Mouse (Mus musculus): Measurements from ENCODE around the gene Zfp750. TPM values are rescaled to one million over a fixed set of nuclear protein-coding genes. Genes with fewer than 3 reads are reported as not detected.

Zfp750 gene
- 2.3 and 2.4 TPM in 2 replicates for polyA plus RNA-seq (2012; rRNA removed)

DNA sequence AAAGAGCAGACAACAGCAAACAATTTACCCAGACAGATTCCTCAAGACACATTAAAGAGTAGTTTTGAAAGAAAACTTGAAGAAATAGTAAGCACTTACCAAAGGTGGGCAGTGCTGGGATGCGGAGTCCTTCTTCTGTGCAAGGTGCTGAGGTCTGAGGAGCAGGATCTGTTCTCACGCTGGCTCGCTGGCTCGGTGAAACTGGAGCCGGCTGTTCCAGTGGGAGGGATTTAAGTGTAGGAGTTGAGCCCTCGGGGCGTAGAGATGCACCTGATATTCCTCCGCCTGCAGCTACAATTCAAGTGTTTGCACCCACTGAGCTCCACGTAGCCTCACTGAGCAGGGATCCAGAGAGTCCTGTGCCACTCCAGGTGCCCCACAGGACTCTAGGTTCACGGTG, at the start of gene Zfp750:
Gene Zfp750, minus strand, starts transcription at position 203 of the 400 bp plus-strand sequence.
- Histone ChIP-seq H3K4me3 (ENCODE audit: control insufficient read depth, insufficient read depth, low read length) (no peak within 1 kb of the TSS), H3K36me3 (ENCODE audit: control insufficient read depth, insufficient read depth, low read length) (no peaks in the 10 kb centered on the region), H3K27ac (ENCODE audit: control insufficient read depth, insufficient read depth, low read length) (no peak within 1 kb of the TSS), H3K27me3 (ENCODE audit: control insufficient read depth, insufficient read depth, low read length) (no peaks in the 10 kb centered on the region), H3K4me1 (replicated peaks; ENCODE audit: control insufficient read depth, insufficient read depth, low read length) (no peaks in the 10 kb centered on the region; the same call in 1 of the 2 replicates)
- WGBS = 96% methylated on average over 10 of the region's 10 CpGs
- DNase-seq = no peak
- TF ChIP-seq POLR2A (IDR thresholded peaks at IDR 0.05; ENCODE audit: control insufficient read depth, extremely low read depth, insufficient read depth, low read length, poor library complexity) (no peak), CTCF (IDR thresholded peaks at IDR 0.05; ENCODE audit: borderline replicate concordance, control insufficient read depth, extremely low read depth, insufficient read depth, low read length, poor library complexity) (no peak)

DNA sequence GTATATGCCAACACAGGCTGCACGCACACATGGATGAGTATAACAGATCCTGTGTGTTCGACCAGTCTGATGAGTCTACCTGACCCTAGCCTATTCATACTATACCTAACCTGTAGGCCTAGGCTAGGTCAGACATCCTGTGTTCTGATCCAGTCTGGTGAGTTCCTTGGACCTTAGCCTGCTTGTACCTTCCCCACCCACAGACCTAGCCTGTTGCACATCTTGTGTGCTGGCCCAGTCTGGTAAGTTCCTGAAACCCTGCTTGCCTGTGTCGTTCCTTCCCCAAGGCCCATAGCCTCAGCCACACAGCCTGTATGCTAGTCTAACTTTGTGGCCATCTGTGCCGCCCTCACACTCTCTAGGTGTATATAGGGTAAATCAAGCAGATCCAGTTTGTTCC, 45.1 kb upstream of the Zfp750 start:
- 97% methylated on average over 4 of the region's 4 CpGs for WGBS
- DNase-seq = no peak
- H3K27me3 ChIP-seq (ENCODE audit: control insufficient read depth, insufficient read depth, low read length) = no peaks in the 10 kb centered on the region
- no peaks in the 10 kb centered on the region; the same call in 1 of the 2 replicates for H3K36me3 ChIP-seq (ENCODE audit: control insufficient read depth, insufficient read depth, low read length)
- H3K27ac ChIP-seq (ENCODE audit: control insufficient read depth, insufficient read depth, low read length) = no peak overlapping the region
- TF ChIP-seq CTCF (IDR thresholded peaks at IDR 0.05; ENCODE audit: borderline replicate concordance, control insufficient read depth, extremely low read depth, insufficient read depth, low read length, poor library complexity) (no peak), POLR2A (IDR thresholded peaks at IDR 0.05; ENCODE audit: control insufficient read depth, extremely low read depth, insufficient read depth, low read length, poor library complexity) (no peak)
- H3K4me3 ChIP-seq (ENCODE audit: control insufficient read depth, insufficient read depth, low read length) = no peak overlapping the region
- peaks cover 12% of the 10 kb centered on the region for H3K4me1 ChIP-seq (replicated peaks; ENCODE audit: control insufficient read depth, insufficient read depth, low read length)

DNA sequence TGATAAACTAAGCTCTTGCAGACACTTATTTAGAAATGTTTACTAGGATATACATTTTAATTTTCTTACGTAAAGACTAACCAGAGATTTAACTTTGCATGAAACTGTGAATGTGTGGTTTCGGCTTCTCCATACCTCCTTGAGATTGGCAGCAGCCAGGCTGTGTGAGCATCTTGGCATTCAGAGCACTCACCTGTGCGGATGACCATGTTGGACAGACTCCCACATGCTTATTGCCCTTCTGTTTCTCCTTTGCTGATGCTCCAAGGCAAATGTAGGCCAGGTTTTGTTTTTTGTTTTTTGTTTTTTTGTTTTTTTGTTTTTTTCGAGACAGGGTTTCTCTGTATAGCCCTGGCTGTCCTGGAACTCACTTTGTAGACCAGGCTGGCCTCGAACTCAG, 44.2 kb upstream of the Zfp750 start:
- Histone ChIP-seq H3K27ac (ENCODE audit: control insufficient read depth, insufficient read depth, low read length) (no peak overlapping the region), H3K4me1 (replicated peaks; ENCODE audit: control insufficient read depth, insufficient read depth, low read length) (peaks cover 21% of the 10 kb centered on the region), H3K36me3 (ENCODE audit: control insufficient read depth, insufficient read depth, low read length) (no peaks in the 10 kb centered on the region; the same call in 1 of the 2 replicates), H3K27me3 (ENCODE audit: control insufficient read depth, insufficient read depth, low read length) (no peaks in the 10 kb centered on the region), H3K4me3 (ENCODE audit: control insufficient read depth, insufficient read depth, low read length) (no peak overlapping the region)
- 97% methylated on average over 5 of the region's 5 CpGs for WGBS
- TF ChIP-seq POLR2A (IDR thresholded peaks at IDR 0.05; ENCODE audit: control insufficient read depth, extremely low read depth, insufficient read depth, low read length, poor library complexity) (no peak), CTCF (IDR thresholded peaks at IDR 0.05; ENCODE audit: borderline replicate concordance, control insufficient read depth, extremely low read depth, insufficient read depth, low read length, poor library complexity) (no peak)
- DNase-seq = no peak

DNA sequence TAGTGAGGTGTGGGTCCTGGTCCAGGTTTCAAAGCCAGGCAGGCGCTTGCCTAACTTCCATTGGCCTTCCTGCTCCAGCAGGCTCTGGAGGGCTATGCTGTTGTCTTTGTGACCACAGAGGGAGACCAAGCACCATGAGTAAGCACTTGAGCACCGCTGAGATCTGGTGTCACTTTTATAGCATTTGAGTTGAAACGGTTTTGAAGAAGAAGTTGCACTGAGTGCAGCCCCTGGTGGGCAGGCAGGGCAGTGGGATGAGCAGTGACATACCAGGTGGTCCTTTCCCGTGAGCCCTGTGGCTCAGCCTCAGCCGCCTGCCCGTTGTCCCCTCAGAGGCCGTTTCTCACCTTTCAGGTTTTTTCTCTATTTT, 41.1 kb upstream of the Zfp750 start:
- Histone ChIP-seq H3K36me3 (ENCODE audit: control insufficient read depth, insufficient read depth, low read length) (no peaks in the 10 kb centered on the region; the same call in 1 of the 2 replicates), H3K4me3 (ENCODE audit: control insufficient read depth, insufficient read depth, low read length) (no peak overlapping the region), H3K27me3 (ENCODE audit: control insufficient read depth, insufficient read depth, low read length) (no peaks in the 10 kb centered on the region), H3K27ac (ENCODE audit: control insufficient read depth, insufficient read depth, low read length) (peak overlapping the region; percentile 88), H3K4me1 (replicated peaks; ENCODE audit: control insufficient read depth, insufficient read depth, low read length) (peaks cover 26% of the 10 kb centered on the region)
- DNase-seq = peak; percentile 68
- no peak for TF ChIP-seq POLR2A (IDR thresholded peaks at IDR 0.05; ENCODE audit: control insufficient read depth, extremely low read depth, insufficient read depth, low read length, poor library complexity)
- TF ChIP-seq CTCF (IDR thresholded peaks at IDR 0.05; ENCODE audit: borderline replicate concordance, control insufficient read depth, extremely low read depth, insufficient read depth, low read length, poor library complexity) = peak; percentile 78; the same call in 1 of the 2 replicates
- 6% methylated on average over 7 of the region's 7 CpGs for WGBS

DNA sequence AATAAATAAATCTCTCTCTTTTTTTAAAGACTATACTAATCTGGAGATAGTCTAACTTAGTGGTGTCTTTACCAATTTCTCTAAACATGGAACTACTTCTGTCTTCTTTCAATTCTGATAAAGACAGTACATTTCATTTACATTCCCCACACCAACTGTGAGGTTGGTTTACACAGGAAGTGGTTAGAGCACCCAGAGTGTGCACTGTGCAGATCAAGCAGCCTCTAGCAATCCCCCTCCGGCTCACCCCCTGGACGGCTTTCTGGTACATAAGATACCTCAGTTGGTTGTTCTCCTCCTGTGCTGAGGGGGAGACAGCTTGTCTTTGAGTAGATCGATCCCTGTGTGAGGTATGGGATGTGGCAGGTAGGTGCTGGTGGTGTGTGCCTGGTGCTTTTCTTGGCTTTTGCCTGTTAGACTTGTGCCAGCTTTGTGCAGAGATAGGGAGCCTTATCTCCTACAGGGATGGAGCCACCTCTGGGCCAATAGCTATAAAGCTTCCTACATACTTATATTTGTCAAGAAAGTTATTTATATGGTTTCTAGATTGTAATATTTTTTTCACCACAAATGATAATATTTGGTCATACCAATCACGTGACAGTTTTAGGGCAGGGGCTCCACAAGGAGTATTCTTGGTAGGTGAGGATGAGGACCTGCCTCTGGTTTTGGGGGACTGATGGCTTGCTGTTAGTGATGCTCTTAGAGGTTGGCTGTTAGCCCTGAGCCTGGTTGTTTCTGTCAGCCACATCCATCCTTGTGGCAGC, 40.6 kb upstream of the Zfp750 start:
- peak; percentile 78 for DNase-seq
- peak overlapping the region; percentile 88 for H3K27ac ChIP-seq (ENCODE audit: control insufficient read depth, insufficient read depth, low read length)
- H3K4me1 ChIP-seq (replicated peaks; ENCODE audit: control insufficient read depth, insufficient read depth, low read length) = peaks cover 26% of the 10 kb centered on the region
- TF ChIP-seq CTCF (IDR thresholded peaks at IDR 0.05; ENCODE audit: borderline replicate concordance, control insufficient read depth, extremely low read depth, insufficient read depth, low read length, poor library complexity) (no peak), POLR2A (IDR thresholded peaks at IDR 0.05; ENCODE audit: control insufficient read depth, extremely low read depth, insufficient read depth, low read length, poor library complexity) (no peak)
- 4% methylated on average over 4 of the region's 4 CpGs for WGBS
- H3K27me3 ChIP-seq (ENCODE audit: control insufficient read depth, insufficient read depth, low read length) = no peaks in the 10 kb centered on the region
- peak overlapping the region; percentile 10; the same call in 1 of the 2 replicates for H3K4me3 ChIP-seq (ENCODE audit: control insufficient read depth, insufficient read depth, low read length)
- no peaks in the 10 kb centered on the region; the same call in 1 of the 2 replicates for H3K36me3 ChIP-seq (ENCODE audit: control insufficient read depth, insufficient read depth, low read length)

DNA sequence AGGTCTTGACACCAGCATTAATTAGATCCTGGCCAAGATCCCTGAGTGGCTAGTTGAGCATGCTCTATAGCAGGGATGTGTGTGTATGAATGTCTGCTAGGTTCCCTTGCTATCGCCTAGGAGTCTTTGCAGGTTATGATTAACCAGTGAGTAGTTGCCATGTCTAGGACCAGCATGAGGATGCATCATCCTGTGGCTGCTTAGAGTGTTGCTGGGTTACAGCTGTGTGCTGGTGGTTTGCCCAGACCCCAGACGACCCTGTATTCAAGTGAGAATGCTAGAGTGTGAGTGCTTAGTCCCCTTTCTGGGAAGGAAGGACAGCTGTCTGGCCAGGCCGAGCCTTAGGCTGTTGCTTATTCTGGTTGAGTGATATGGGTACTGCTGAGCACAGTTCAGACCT, 39.4 kb upstream of the Zfp750 start:
- Histone ChIP-seq H3K4me1 (replicated peaks; ENCODE audit: control insufficient read depth, insufficient read depth, low read length) (peaks cover 26% of the 10 kb centered on the region), H3K36me3 (ENCODE audit: control insufficient read depth, insufficient read depth, low read length) (no peaks in the 10 kb centered on the region), H3K27me3 (ENCODE audit: control insufficient read depth, insufficient read depth, low read length) (no peaks in the 10 kb centered on the region), H3K27ac (ENCODE audit: control insufficient read depth, insufficient read depth, low read length) (peak overlapping the region; percentile 92), H3K4me3 (ENCODE audit: control insufficient read depth, insufficient read depth, low read length) (no peak overlapping the region)
- 58% methylated on average over 3 of the region's 3 CpGs for WGBS
- TF ChIP-seq POLR2A (IDR thresholded peaks at IDR 0.05; ENCODE audit: control insufficient read depth, extremely low read depth, insufficient read depth, low read length, poor library complexity) (no peak), CTCF (IDR thresholded peaks at IDR 0.05; ENCODE audit: borderline replicate concordance, control insufficient read depth, extremely low read depth, insufficient read depth, low read length, poor library complexity) (no peak)
- DNase-seq = no peak
